Mouse (Mus musculus): ENCODE measurements around the gene Npff. TPM values are rescaled to one million over a fixed set of nuclear protein-coding genes. Genes with fewer than 3 reads are reported as not detected.
A peak's percentile ranks its signal among the peaks of the same experiment; 100 is the strongest.

Npff gene
- polyA plus RNA-seq, 1 experiment from 2014 or later, result 1.6 TPM

DNA sequence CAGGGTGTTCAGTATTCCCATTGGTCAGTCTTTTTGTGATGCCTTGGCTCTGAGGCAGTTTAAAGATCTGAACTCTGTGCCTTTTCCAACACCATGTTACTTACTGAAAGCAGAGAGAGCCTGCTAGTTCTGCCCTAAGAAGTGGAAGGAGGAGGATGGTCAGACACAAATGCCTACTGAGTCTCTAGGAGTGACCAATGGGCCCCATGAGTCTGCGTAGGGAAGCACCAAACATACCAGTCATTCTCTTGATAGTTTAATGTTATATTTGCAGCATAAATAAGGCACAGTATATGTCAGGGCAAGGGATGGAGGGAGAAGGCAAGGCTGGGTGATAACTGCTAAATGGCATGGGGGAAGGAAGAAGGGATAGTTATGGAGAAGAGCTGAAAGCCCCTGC is 3.7 kb upstream of the Npff start:
- no peak overlapping the region for H3K4me2 ChIP-seq (ENCODE audit: low read depth, severe bottlenecking)
- no peak for ATAC-seq (ENCODE audit: insufficient number of reproducible peaks, low FRiP score, low TSS enrichment, low read depth)
- H3K36me3 ChIP-seq (ENCODE audit: control insufficient read depth, insufficient read depth, low read length), result peaks cover 14% of the 10 kb centered on the region; the same call in 1 of the 2 replicates

DNA sequence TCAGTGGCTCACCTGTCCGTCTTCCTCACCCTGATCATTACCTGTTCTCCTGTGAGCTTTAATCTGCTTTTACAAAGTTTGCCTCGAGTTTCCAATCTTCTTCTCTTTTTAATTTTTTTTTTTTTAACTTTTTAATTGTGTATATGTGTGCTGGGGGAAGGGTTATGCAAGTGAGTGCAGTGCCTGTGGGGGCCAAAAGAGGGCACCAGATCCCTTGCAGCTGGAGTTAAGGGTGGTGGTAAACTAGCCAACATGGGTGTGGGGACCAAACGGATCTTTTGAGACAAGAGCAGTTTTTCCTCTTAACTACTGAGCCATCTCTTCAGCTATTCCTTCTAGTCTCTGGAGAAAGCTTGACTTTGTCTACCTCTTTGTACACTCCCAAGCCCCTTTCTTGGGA is 3.2 kb upstream of the Npff start:
- no peaks in the 10 kb centered on the region for H3K4me1 ChIP-seq (ENCODE audit: control insufficient read depth, insufficient read depth, low read length)
- H3K9me3 ChIP-seq (ENCODE audit: control insufficient read depth, low read length), result no peaks in the 10 kb centered on the region
- H3K9ac ChIP-seq (ENCODE audit: low read length), result no peak overlapping the region
- H3K36me3 ChIP-seq (ENCODE audit: control insufficient read depth, insufficient read depth, low read length), result peaks cover 14% of the 10 kb centered on the region; the same call in 1 of the 2 replicates
- no peak for DNase-seq (ENCODE audit: low spot score)
- H3K27ac ChIP-seq (replicated peaks; ENCODE audit: low read depth, low read length), result no peak overlapping the region
- ATAC-seq (ENCODE audit: insufficient number of reproducible peaks, low FRiP score, low TSS enrichment, low read depth), result no peak
- H3K4me3 ChIP-seq (ENCODE audit: low read depth, low read length), result no peak overlapping the region
- no peaks in the 10 kb centered on the region for H3K27me3 ChIP-seq (ENCODE audit: control insufficient read depth, insufficient read depth, low read length)
- H3K4me2 ChIP-seq (ENCODE audit: low read depth, severe bottlenecking), result no peak overlapping the region
- WGBS, result 74% methylated on average over 3 of the region's 3 CpGs

More for the DNA sequence above, 3.7 kb upstream of the Npff start:
- no peak for DNase-seq (ENCODE audit: low spot score)
- Histone ChIP-seq H3K9me3 (ENCODE audit: control insufficient read depth, low read length) (no peaks in the 10 kb centered on the region), H3K4me1 (ENCODE audit: control insufficient read depth, insufficient read depth, low read length) (no peaks in the 10 kb centered on the region), H3K4me3 (ENCODE audit: low read depth, low read length) (no peak overlapping the region), H3K27me3 (ENCODE audit: control insufficient read depth, insufficient read depth, low read length) (no peaks in the 10 kb centered on the region), H3K27ac (replicated peaks; ENCODE audit: low read depth, low read length) (no peak overlapping the region), H3K9ac (ENCODE audit: low read length) (no peak overlapping the region)
- WGBS, result 100% methylated on average over 1 of the region's 1 CpGs

DNA sequence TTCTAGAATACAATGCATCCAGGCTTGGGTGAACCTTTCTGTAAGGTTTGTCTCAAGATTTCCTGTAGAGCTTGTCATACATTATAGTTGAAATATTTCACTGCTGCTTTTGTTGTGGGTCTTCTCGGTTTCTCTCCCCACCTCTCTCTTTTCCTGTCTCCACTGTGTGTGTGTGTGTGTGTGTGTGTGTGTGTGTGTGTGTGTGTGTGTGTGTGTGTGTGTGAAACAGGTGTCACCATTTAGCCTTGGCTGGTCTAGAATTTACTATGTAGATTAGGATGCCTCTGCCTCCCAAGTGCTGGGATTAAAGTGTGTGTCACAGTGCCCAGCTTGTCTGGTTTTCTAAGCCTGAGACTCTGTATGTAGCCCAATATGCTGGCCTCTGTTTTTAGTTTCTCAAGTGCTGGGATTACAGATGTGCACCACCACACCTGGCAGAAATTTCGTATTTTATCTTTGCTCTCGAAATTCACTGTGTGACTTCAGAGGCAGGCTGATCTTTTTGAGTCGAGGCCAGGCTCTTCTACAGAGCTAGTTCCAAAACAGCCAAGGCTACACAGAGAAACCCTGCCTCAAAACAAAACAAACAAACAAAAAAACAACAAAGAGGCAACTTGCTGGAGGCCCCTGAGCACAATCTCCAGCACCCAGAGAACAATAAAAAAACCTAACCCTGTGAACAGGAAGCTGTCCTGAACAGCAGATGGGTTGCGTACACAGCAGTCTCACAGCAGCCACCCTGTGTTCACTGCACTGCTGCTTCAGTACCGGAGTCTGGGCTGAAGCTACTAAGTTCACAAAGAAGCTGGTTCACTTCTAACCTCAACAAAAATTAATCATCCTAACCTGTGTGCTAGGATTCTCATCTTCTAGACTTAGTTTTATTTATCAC is 1.6 kb upstream of the Npff start:
- 83% methylated on average over 6 of the region's 6 CpGs for WGBS
- Histone ChIP-seq H3K4me2 (ENCODE audit: low read depth, severe bottlenecking) (no peak overlapping the region), H3K9ac (ENCODE audit: low read length) (no peak overlapping the region), H3K4me3 (ENCODE audit: low read depth, low read length) (no peak overlapping the region), H3K27ac (replicated peaks; ENCODE audit: low read depth, low read length) (no peak overlapping the region), H3K4me1 (ENCODE audit: control insufficient read depth, insufficient read depth, low read length) (no peaks in the 10 kb centered on the region), H3K9me3 (ENCODE audit: control insufficient read depth, low read length) (no peaks in the 10 kb centered on the region), H3K36me3 (ENCODE audit: control insufficient read depth, insufficient read depth, low read length) (peaks cover 22% of the 10 kb centered on the region), H3K27me3 (ENCODE audit: control insufficient read depth, insufficient read depth, low read length) (no peaks in the 10 kb centered on the region)
- DNase-seq (ENCODE audit: low spot score), result no peak
- no peak for ATAC-seq (ENCODE audit: insufficient number of reproducible peaks, low FRiP score, low TSS enrichment, low read depth)

DNA sequence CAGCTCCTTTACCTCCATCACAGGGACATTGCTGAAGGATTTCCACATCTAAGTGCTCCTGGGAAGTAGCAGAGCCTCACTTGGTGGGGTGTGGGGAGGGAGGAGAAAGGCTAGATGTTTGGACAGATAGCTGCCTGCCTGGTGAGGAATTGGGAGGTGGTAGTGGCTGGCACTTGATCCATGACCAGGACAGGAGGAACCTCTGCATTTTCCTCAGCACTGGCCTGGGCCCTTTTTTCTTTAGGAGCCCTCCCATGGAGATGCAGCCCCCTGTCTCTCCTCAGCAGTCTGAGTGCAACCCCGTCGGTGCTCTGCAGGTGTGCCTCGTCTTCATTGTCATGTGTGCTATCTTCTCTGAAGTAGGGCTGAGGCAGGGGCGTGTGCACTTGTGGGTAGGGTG is 3.3 kb downstream of the Npff start:
- Histone ChIP-seq H3K9ac (ENCODE audit: low read length) (no peak overlapping the region), H3K4me3 (ENCODE audit: low read depth, low read length) (no peak overlapping the region), H3K36me3 (ENCODE audit: control insufficient read depth, insufficient read depth, low read length) (peaks cover 14% of the 10 kb centered on the region), H3K9me3 (ENCODE audit: control insufficient read depth, low read length) (no peaks in the 10 kb centered on the region), H3K27me3 (ENCODE audit: control insufficient read depth, insufficient read depth, low read length) (no peaks in the 10 kb centered on the region), H3K4me2 (ENCODE audit: low read depth, severe bottlenecking) (no peak overlapping the region), H3K27ac (replicated peaks; ENCODE audit: low read depth, low read length) (no peak overlapping the region), H3K4me1 (ENCODE audit: control insufficient read depth, insufficient read depth, low read length) (0 out of 2 replicates have a peak, but pooled peaks cover 3% of the 10 kb centered on the region)
- ATAC-seq (ENCODE audit: insufficient number of reproducible peaks, low FRiP score, low TSS enrichment, low read depth) (no peak), DNase-seq (ENCODE audit: low spot score) (no peak)
- WGBS, result 89% methylated on average over 4 of the region's 4 CpGs

DNA sequence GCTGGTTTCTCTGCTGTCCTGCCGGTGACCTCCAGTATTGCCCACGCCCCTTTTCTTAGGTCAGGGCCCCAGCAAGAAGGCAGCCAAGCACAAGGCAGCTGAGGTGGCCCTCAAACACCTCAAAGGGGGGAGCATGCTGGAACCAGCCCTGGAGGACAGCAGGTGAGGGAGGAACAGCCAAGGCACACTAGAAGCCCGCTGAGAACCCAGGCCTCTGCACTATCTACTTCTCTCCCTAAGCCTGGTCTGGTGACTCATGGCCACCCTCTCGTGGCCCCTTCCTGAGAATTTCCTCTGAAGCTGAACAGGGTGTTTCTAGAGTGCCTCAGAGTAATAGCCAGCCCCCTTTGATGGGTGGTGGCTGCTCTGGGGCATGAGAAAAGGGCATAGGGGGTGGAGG is 4.3 kb downstream of the Npff start:
- H3K4me3 ChIP-seq (ENCODE audit: low read depth, low read length), result no peak overlapping the region
- H3K27me3 ChIP-seq (ENCODE audit: control insufficient read depth, insufficient read depth, low read length), result no peaks in the 10 kb centered on the region
- no peak overlapping the region for H3K4me2 ChIP-seq (ENCODE audit: low read depth, severe bottlenecking)
- peaks cover 3% of the 10 kb centered on the region; the same call in 1 of the 2 replicates for H3K4me1 ChIP-seq (ENCODE audit: control insufficient read depth, insufficient read depth, low read length)
- no peak for DNase-seq (ENCODE audit: low spot score)
- 82% methylated on average over 4 of the region's 4 CpGs for WGBS
- no peak overlapping the region for H3K9ac ChIP-seq (ENCODE audit: low read length)
- ATAC-seq (ENCODE audit: insufficient number of reproducible peaks, low FRiP score, low TSS enrichment, low read depth), result no peak
- H3K36me3 ChIP-seq (ENCODE audit: control insufficient read depth, insufficient read depth, low read length), result peaks cover 14% of the 10 kb centered on the region
- H3K27ac ChIP-seq (replicated peaks; ENCODE audit: low read depth, low read length), result no peak overlapping the region
- no peaks in the 10 kb centered on the region for H3K9me3 ChIP-seq (ENCODE audit: control insufficient read depth, low read length)

DNA sequence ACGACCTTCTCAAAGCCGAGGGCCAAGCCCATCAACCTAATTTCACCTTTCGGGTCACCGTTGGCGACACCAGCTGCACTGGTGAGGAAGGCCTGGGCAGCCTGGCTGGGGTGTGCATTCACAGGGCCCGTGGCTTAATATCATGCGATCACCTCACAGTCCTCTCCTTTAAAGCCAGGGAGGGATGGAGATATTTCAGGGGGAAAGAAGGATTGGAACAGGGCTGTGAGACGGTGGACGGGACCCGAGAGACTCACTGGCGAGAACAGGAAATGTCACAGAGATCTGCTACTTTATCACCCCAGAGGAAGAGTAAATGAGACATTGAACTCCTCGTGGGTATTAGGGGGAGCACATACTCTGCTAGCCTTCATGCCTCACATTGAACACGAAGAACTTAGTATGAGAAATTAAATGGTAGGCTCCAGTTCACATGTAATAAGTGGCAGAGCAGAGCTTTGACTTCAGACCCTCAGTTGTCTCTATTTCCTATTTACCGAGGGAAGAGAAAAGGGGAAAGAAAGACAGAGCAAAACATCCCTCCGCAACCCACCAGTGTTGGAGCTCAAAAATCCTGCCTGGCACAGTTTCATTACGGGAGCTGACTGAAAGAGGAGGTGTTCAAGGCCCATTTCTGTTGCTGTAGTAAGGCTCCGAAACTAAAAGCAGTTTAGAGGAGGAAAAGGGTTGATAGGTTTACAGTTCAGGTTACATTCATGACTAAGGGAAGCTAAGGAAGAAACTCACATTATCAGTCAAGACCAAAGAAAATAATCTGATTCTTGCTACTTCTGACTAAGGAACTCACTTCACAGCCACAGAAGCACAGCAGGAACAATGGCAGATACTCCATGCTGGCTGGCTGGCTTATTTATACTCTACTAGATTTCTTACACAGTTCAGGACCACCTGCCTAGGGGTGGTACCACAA is 5.3 kb downstream of the Npff start:
- H3K27ac ChIP-seq (replicated peaks; ENCODE audit: low read depth, low read length), result peak overlapping the region; percentile 97; the same call in 1 of the 2 replicates
- peak overlapping the region; percentile 85 for H3K9ac ChIP-seq (ENCODE audit: low read length)
- WGBS, result 71% methylated on average over 16 of the region's 17 CpGs
- H3K27me3 ChIP-seq (ENCODE audit: control insufficient read depth, insufficient read depth, low read length), result no peaks in the 10 kb centered on the region
- peaks cover 14% of the 10 kb centered on the region for H3K36me3 ChIP-seq (ENCODE audit: control insufficient read depth, insufficient read depth, low read length)
- DNase-seq (ENCODE audit: low spot score), result no peak
- peaks cover 3% of the 10 kb centered on the region; the same call in 1 of the 2 replicates for H3K4me1 ChIP-seq (ENCODE audit: control insufficient read depth, insufficient read depth, low read length)
- H3K9me3 ChIP-seq (ENCODE audit: control insufficient read depth, low read length), result no peaks in the 10 kb centered on the region
- ATAC-seq (ENCODE audit: insufficient number of reproducible peaks, low FRiP score, low TSS enrichment, low read depth), result no peak
- H3K4me3 ChIP-seq (ENCODE audit: low read depth, low read length), result peak overlapping the region; percentile 66
- peak overlapping the region; percentile 63 for H3K4me2 ChIP-seq (ENCODE audit: low read depth, severe bottlenecking)

DNA sequence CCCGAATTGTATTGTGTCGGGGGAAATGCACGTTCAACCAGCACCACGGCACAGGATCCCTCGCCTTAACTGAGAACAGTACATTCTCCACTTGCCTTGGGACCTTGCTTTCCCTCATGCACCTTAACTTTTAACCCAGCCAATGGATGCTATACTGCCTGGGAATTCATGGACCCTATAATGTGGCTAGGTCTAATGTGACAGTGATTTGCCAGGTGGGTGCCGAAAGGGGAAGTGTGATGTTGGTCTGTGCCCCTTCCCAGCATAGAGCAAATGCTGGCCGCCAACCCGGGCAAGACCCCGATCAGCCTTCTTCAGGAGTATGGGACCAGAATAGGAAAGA is 5.9 kb downstream of the Npff start:
- Histone ChIP-seq H3K4me2 (ENCODE audit: low read depth, severe bottlenecking) (peak overlapping the region; percentile 63), H3K9ac (ENCODE audit: low read length) (peak overlapping the region; percentile 85), H3K27me3 (ENCODE audit: control insufficient read depth, insufficient read depth, low read length) (no peaks in the 10 kb centered on the region), H3K36me3 (ENCODE audit: control insufficient read depth, insufficient read depth, low read length) (peaks cover 11% of the 10 kb centered on the region), H3K27ac (replicated peaks; ENCODE audit: low read depth, low read length) (peak overlapping the region; percentile 97), H3K4me1 (ENCODE audit: control insufficient read depth, insufficient read depth, low read length) (peaks cover 3% of the 10 kb centered on the region; the same call in 1 of the 2 replicates), H3K4me3 (ENCODE audit: low read depth, low read length) (peak overlapping the region; percentile 66), H3K9me3 (ENCODE audit: control insufficient read depth, low read length) (no peaks in the 10 kb centered on the region)
- WGBS, result 21% methylated on average over 9 of the region's 9 CpGs
- no peak for DNase-seq (ENCODE audit: low spot score)
- ATAC-seq (ENCODE audit: insufficient number of reproducible peaks, low FRiP score, low TSS enrichment, low read depth), result no peak
